Mouse (Mus musculus): ENCODE measurements around the gene Acr.

DNA sequence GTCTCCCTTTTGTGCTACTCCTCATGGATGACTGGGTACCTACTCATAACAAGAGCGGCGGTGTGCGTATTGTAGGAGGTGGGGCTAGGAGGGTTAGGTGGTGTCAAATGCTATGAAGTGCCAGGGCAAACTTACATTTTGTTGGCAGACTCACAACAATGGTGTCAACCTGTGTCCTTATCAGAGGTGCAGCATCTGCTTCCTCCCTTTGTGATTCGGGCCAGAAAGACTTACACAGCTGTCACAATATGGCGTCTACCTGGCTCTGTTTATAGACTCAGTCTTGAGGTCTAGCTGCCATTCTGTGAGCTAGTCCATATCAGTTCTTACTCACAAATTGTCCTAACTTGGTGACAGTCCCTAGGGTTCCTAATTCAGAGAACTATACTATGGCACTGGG lies 17.0 kb downstream of the Acr start:
- no peak for TF ChIP-seq ZNF384 (IDR thresholded peaks at IDR 0.05; ENCODE audit: low read depth, low read length)
- no peak for TF ChIP-seq CTCF (conservative IDR thresholded peaks at IDR 0.05 in 1 of 2, IDR thresholded peaks at IDR 0.05 in 1 of 2; ENCODE audit: low read depth in 2 of 2, low read length in 2 of 2)
